Mouse (Mus musculus): ENCODE measurements around the gene Haus7. TPM values are rescaled to one million over a fixed set of nuclear protein-coding genes. Genes with fewer than 3 reads are reported as not detected.

Gene Haus7
- total and polyA plus RNA-seq, 2 experiments from 2014 or later = 25.3 to 60.8 TPM

GRCm38 (mm10) chrX:73467446-73468241 is 8.8 kb upstream of the Haus7 start:
- no peak overlapping the region for H3K4me3 ChIP-seq (ENCODE audit: low read depth, low read length)
- no peaks in the 10 kb centered on the region for H3K9me3 ChIP-seq (ENCODE audit: low read length)
- ATAC-seq (peak; percentile 38; the same call in 1 of the 2 replicates), DNase-seq (peak; percentile 20)
- H3K4me1 ChIP-seq (ENCODE audit: insufficient read depth) = no peaks in the 10 kb centered on the region
- H3K36me3 ChIP-seq (ENCODE audit: insufficient read depth) = no peaks in the 10 kb centered on the region
- H3K9ac ChIP-seq = no peak overlapping the region
- WGBS = 48% methylated on average over 5 of the region's 5 CpGs
- no peak overlapping the region for H3K4me2 ChIP-seq (ENCODE audit: low read depth)
- TF ChIP-seq CTCF (IDR thresholded peaks at IDR 0.05; ENCODE audit: low read depth) = no peak
- no peaks in the 10 kb centered on the region for H3K27me3 ChIP-seq (ENCODE audit: insufficient read depth, low read length)
- no peak overlapping the region for H3K27ac ChIP-seq (ENCODE audit: low read depth, low read length)

GRCm38 (mm10) chrX:73465483-73466186 is 6.8 kb upstream of the Haus7 start:
- Histone ChIP-seq H3K36me3 (ENCODE audit: insufficient read depth) (no peaks in the 10 kb centered on the region), H3K9ac (no peak overlapping the region), H3K27me3 (ENCODE audit: insufficient read depth, low read length) (no peaks in the 10 kb centered on the region), H3K4me3 (ENCODE audit: low read depth, low read length) (no peak overlapping the region), H3K4me1 (ENCODE audit: insufficient read depth) (no peaks in the 10 kb centered on the region), H3K4me2 (ENCODE audit: low read depth) (no peak overlapping the region), H3K27ac (ENCODE audit: low read depth, low read length) (no peak overlapping the region), H3K9me3 (ENCODE audit: low read length) (no peaks in the 10 kb centered on the region)
- TF ChIP-seq CTCF (IDR thresholded peaks at IDR 0.05; ENCODE audit: low read depth) = no peak
- peak; percentile 88 for ATAC-seq
- DNase-seq = peak; percentile 20
- 65% methylated on average over 9 of the region's 9 CpGs for WGBS

- no peaks in the 10 kb centered on the region for H3K4me1 ChIP-seq (ENCODE audit: insufficient read depth)
- ATAC-seq = no peak
- H3K9ac ChIP-seq = no peak overlapping the region
- no peaks in the 10 kb centered on the region for H3K9me3 ChIP-seq (ENCODE audit: low read length)
- H3K36me3 ChIP-seq (ENCODE audit: insufficient read depth) = no peaks in the 10 kb centered on the region
- WGBS = 79% methylated on average over 4 of the region's 4 CpGs
- H3K4me3 ChIP-seq (ENCODE audit: low read depth, low read length) = no peak overlapping the region
- no peaks in the 10 kb centered on the region for H3K27me3 ChIP-seq (ENCODE audit: insufficient read depth, low read length)
- H3K4me2 ChIP-seq (ENCODE audit: low read depth) = no peak overlapping the region
- no peak for DNase-seq
- H3K27ac ChIP-seq (ENCODE audit: low read depth, low read length) = no peak overlapping the region
- TF ChIP-seq CTCF (IDR thresholded peaks at IDR 0.05; ENCODE audit: low read depth) = no peak
Observed at GRCm38 (mm10) chrX:73460792-73461191, 1.9 kb upstream of the Haus7 start.

- H3K4me1 ChIP-seq (ENCODE audit: insufficient read depth) = no peaks in the 10 kb centered on the region
- H3K4me2 ChIP-seq (ENCODE audit: low read depth) = no peak overlapping the region
- DNase-seq (peak; percentile 65), ATAC-seq (peak; percentile 79; the same call in 1 of the 2 replicates)
- no peak overlapping the region for H3K9ac ChIP-seq
- WGBS = 23% methylated on average over 2 of the region's 2 CpGs
- no peaks in the 10 kb centered on the region for H3K36me3 ChIP-seq (ENCODE audit: insufficient read depth)
- TF ChIP-seq CTCF (IDR thresholded peaks at IDR 0.05; ENCODE audit: low read depth) = peak; percentile 75
- H3K4me3 ChIP-seq (ENCODE audit: low read depth, low read length) = no peak overlapping the region
- H3K27ac ChIP-seq (ENCODE audit: low read depth, low read length) = no peak overlapping the region
- H3K9me3 ChIP-seq (ENCODE audit: low read length) = no peaks in the 10 kb centered on the region
- no peaks in the 10 kb centered on the region for H3K27me3 ChIP-seq (ENCODE audit: insufficient read depth, low read length)
Observed at GRCm38 (mm10) chrX:73451949-73452348, 6.9 kb downstream of the Haus7 start.

GRCm38 (mm10) chrX:73441428-73441827 is 17.4 kb downstream of the Haus7 start:
- no peak for TF ChIP-seq CTCF (IDR thresholded peaks at IDR 0.05; ENCODE audit: low read depth)
- no peak for DNase-seq
- 63% methylated on average over 2 of the region's 2 CpGs for WGBS
- H3K27ac ChIP-seq (ENCODE audit: low read depth, low read length) = no peak overlapping the region
- H3K36me3 ChIP-seq (ENCODE audit: insufficient read depth) = 0 out of 2 replicates have a peak, but pooled peaks cover 4% of the 10 kb centered on the region
- H3K27me3 ChIP-seq (ENCODE audit: insufficient read depth, low read length) = no peaks in the 10 kb centered on the region
- H3K4me3 ChIP-seq (ENCODE audit: low read depth, low read length) = no peak overlapping the region
- ATAC-seq = no peak
- no peak overlapping the region for H3K4me2 ChIP-seq (ENCODE audit: low read depth)
- no peaks in the 10 kb centered on the region for H3K4me1 ChIP-seq (ENCODE audit: insufficient read depth)
- H3K9me3 ChIP-seq (ENCODE audit: low read length) = no peaks in the 10 kb centered on the region
- H3K9ac ChIP-seq = no peak overlapping the region

GRCm38 (mm10) chrX:73435252-73435651 is 23.6 kb downstream of the Haus7 start, which contains the start of gene Trex2:
Gene Trex2 (minus strand): TSS chrX:73435344.
- H3K9me3 ChIP-seq (ENCODE audit: low read length) = no peaks in the 10 kb centered on the region
- no peaks in the 10 kb centered on the region for H3K27me3 ChIP-seq (ENCODE audit: insufficient read depth, low read length)
- no peak within 1 kb of the TSS for H3K9ac ChIP-seq
- no peak within 1 kb of the TSS for H3K4me2 ChIP-seq (ENCODE audit: low read depth)
- 80% methylated on average over 11 of the region's 11 CpGs for WGBS
- H3K4me1 ChIP-seq (ENCODE audit: insufficient read depth) = no peaks in the 10 kb centered on the region
- H3K27ac ChIP-seq (ENCODE audit: low read depth, low read length) = no peak within 1 kb of the TSS
- no peak for TF ChIP-seq CTCF (IDR thresholded peaks at IDR 0.05; ENCODE audit: low read depth)
- no peaks in the 10 kb centered on the region for H3K36me3 ChIP-seq (ENCODE audit: insufficient read depth)
- ATAC-seq (no peak), DNase-seq (no peak)
- no peak within 1 kb of the TSS for H3K4me3 ChIP-seq (ENCODE audit: low read depth, low read length)

- Histone ChIP-seq H3K36me3 (ENCODE audit: insufficient read depth) (no peaks in the 10 kb centered on the region), H3K9me3 (ENCODE audit: low read length) (no peaks in the 10 kb centered on the region), H3K27ac (ENCODE audit: low read depth, low read length) (no peak overlapping the region), H3K4me3 (ENCODE audit: low read depth, low read length) (no peak overlapping the region), H3K4me1 (ENCODE audit: insufficient read depth) (no peaks in the 10 kb centered on the region), H3K27me3 (ENCODE audit: insufficient read depth, low read length) (no peaks in the 10 kb centered on the region), H3K9ac (no peak overlapping the region), H3K4me2 (ENCODE audit: low read depth) (no peak overlapping the region)
- no peak for TF ChIP-seq CTCF (IDR thresholded peaks at IDR 0.05; ENCODE audit: low read depth)
- 66% methylated on average over 5 of the region's 5 CpGs for WGBS
- ATAC-seq (no peak), DNase-seq (no peak)
Observed at GRCm38 (mm10) chrX:73432850-73433249, 26.0 kb downstream of the Haus7 start.

Measured in forebrain, postnatal 0 days (tissue).